Mouse (Mus musculus): ENCODE data around the gene Smndc1. TPM values are rescaled to one million over a fixed set of nuclear protein-coding genes. Genes with fewer than 3 reads are reported as not detected.

The Smndc1 gene
- polyA plus RNA-seq, 1 experiment from 2014 or later = 45.4 TPM

DNA sequence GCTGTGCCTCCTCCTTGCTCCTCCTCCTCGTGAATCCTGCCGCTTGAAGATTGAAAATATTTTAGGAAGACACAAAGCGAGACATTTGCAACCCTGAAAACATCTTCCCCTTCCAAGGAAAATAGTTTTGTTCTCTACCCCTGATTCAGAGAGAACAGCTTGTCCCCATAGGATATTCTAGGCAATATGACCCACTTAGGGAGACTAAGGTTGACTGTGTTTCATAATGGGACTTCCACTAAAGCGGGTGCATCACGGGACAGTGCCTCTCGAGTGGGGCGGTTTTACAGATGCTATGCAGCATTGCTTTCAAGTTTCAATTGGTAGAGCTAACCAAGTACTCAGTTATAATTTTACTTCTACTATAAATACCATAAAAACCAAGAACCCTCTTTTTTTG, 36.5 kb downstream of the Smndc1 start:
- H3K4me2 ChIP-seq = no peak overlapping the region
- WGBS = 86% methylated on average over 7 of the region's 7 CpGs

DNA sequence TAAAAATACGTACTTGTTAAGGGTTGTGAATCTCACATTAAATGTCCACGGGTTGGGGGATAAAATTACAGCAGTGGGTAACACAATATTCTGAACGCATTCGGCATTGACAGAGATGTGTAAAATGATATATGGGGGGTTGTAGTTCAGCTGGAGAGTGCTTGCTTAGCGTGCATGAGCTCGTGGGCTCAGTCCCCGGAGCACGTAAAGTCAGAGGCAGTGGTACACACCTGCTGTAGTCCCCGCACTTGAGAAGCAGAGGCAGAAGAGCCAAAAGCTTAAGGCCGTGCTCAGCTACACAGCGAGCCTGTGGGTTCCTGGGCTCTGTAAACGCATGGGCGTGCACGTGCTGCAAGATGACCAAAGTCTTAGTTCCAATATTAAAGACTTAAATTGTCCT, 44.6 kb downstream of the Smndc1 start:
- Histone ChIP-seq H3K9ac (no peak overlapping the region), H3K4me2 (no peak overlapping the region), H3K4me1 (peaks cover 22% of the 10 kb centered on the region), H3K27ac (0 out of 2 replicates have a peak overlapping the region, but pooled peaks have one; percentile 33), H3K4me3 (replicated peaks) (no peak overlapping the region), H3K27me3 (no peaks in the 10 kb centered on the region), H3K9me3 (no peaks in the 10 kb centered on the region), H3K36me3 (replicated peaks) (peaks cover 22% of the 10 kb centered on the region)
- WGBS = 82% methylated on average over 14 of the region's 14 CpGs
- ATAC-seq (ENCODE audit: low FRiP score) = no peak

More for the DNA sequence above, 36.5 kb downstream of the Smndc1 start:
- Histone ChIP-seq H3K27me3 (no peaks in the 10 kb centered on the region), H3K27ac (no peak overlapping the region), H3K4me1 (peaks cover 7% of the 10 kb centered on the region), H3K9ac (no peak overlapping the region), H3K9me3 (no peaks in the 10 kb centered on the region), H3K36me3 (replicated peaks) (peaks cover 22% of the 10 kb centered on the region), H3K4me3 (replicated peaks) (no peak overlapping the region)
- no peak for ATAC-seq (ENCODE audit: low FRiP score)

DNA sequence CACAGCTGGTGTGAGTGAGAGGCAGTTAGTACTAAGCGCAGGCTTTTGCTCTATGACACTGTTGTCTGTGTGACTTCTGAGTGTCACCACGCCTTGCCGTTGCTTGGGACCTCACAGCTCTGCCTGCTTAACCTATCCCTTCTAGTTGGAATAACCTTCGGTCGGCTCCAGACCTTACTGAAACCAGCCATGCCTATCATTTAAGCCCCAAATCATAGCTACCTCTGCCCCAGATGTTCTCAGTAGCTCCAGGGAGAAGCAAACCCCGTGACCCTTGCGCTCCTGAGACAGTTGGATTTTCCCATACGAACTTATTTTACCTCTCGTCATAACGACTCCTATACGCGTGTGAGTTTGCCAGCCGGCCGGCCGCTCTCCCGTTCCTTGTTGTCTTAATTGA, 46.3 kb downstream of the Smndc1 start:
- Histone ChIP-seq H3K27me3 (no peaks in the 10 kb centered on the region), H3K27ac (peak overlapping the region; percentile 20; the same call in 1 of the 2 replicates), H3K9ac (no peak overlapping the region), H3K4me3 (replicated peaks) (no peak overlapping the region), H3K4me2 (peak overlapping the region; percentile 17; the same call in 1 of the 2 replicates), H3K36me3 (replicated peaks) (peaks cover 14% of the 10 kb centered on the region; the same call in 1 of the 2 replicates), H3K4me1 (peaks cover 30% of the 10 kb centered on the region), H3K9me3 (no peaks in the 10 kb centered on the region)
- WGBS = 80% methylated on average over 16 of the region's 16 CpGs
- ATAC-seq (ENCODE audit: low FRiP score) = no peak

DNA sequence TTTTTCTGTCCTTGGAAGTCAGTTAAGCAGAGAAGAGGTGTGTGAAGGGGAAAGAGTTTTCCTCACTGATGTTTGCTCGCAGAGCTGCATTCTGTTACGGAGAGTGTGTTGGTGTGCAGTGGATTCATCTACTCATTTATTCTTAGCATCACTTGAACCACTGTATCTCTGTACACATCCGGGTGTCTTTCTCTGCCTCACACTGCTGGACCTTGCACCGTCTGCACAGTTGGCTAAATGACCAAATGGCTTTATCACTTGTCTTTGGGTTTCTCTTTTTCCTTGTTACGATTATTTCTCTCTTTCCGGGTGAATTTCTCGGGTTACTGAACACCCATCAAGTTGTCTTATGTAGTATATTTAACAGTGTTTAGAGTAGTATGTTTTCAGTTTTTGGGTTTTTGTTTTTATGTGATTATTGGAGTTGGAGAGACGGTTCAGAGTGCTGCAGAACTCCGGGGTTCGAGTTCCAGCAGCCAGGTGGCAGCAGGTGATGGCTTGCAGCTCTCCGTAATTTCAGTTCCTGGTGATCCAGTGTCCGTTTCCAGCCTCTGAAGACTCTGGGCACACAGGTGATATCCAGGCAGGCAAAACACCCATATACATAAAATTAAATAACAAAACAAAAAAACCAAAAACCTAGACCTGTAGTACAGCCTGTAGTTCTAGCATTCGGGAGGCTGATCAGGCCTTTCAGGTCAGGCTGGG, 47.0 kb downstream of the Smndc1 start:
- peak overlapping the region; percentile 20; the same call in 1 of the 2 replicates for H3K27ac ChIP-seq
- 93% methylated on average over 13 of the region's 13 CpGs for WGBS
- H3K9me3 ChIP-seq = no peaks in the 10 kb centered on the region
- no peaks in the 10 kb centered on the region for H3K27me3 ChIP-seq
- no peak overlapping the region for H3K4me2 ChIP-seq
- peaks cover 11% of the 10 kb centered on the region; the same call in 1 of the 2 replicates for H3K36me3 ChIP-seq (replicated peaks)
- H3K4me3 ChIP-seq (replicated peaks) = no peak overlapping the region
- H3K9ac ChIP-seq = no peak overlapping the region
- no peak for ATAC-seq (ENCODE audit: low FRiP score)
- peaks cover 30% of the 10 kb centered on the region for H3K4me1 ChIP-seq

DNA sequence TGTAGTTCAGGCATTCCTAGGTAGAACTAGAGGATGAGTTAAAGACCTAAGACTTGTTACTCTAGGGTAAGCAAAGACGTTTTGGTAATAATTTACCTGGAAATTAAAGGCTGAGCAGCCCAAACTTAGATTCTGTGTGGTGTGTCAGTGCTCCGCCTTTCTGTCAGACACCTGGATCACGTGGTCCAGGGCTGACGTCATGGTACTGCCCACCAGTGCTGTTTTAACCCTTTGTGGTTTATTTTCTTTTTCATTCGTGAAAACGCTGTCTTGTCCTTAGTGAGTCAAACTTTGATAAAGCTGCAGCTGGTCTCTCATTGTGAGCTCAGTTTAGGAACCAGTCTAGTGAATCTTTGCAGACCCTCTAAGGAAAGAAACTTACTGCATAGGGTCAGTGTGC, 50.0 kb downstream of the Smndc1 start:
- H3K4me2 ChIP-seq = no peak overlapping the region
- no peak overlapping the region for H3K27ac ChIP-seq
- peaks cover 25% of the 10 kb centered on the region for H3K4me1 ChIP-seq
- no peaks in the 10 kb centered on the region for H3K9me3 ChIP-seq
- ATAC-seq (ENCODE audit: low FRiP score) = 0 out of 2 replicates have a peak, but pooled peaks have one; percentile 46
- H3K27me3 ChIP-seq = no peaks in the 10 kb centered on the region
- H3K9ac ChIP-seq = no peak overlapping the region
- no peak overlapping the region for H3K4me3 ChIP-seq (replicated peaks)
- WGBS = 21% methylated on average over 6 of the region's 6 CpGs
- H3K36me3 ChIP-seq (replicated peaks) = peaks cover 13% of the 10 kb centered on the region

DNA sequence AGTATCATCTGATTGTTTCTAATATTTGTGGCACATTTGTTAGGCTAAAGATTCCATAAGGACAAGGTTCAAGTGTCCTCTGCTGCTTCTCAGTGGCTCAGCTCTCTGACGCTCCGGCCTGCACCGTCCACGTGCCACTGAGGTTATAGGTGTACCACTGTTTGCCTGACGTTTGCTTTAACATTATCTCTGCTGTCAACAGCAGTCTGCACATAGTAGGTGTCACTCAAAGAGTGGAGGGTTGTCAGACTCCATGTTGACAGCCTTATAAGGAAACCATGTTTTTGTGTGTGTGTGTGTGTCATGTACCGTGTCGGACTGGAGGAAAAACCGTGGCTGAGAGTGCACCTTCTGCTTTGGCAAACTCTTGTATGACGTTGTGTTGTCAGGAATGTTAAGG, 55.1 kb downstream of the Smndc1 start:
- Histone ChIP-seq H3K4me3 (replicated peaks) (no peak overlapping the region), H3K4me1 (peaks cover 11% of the 10 kb centered on the region), H3K27ac (no peak overlapping the region), H3K9ac (no peak overlapping the region), H3K9me3 (no peaks in the 10 kb centered on the region), H3K4me2 (no peak overlapping the region), H3K27me3 (no peaks in the 10 kb centered on the region), H3K36me3 (replicated peaks) (peaks cover 41% of the 10 kb centered on the region)
- 96% methylated on average over 9 of the region's 9 CpGs for WGBS
- no peak for ATAC-seq (ENCODE audit: low FRiP score)

DNA sequence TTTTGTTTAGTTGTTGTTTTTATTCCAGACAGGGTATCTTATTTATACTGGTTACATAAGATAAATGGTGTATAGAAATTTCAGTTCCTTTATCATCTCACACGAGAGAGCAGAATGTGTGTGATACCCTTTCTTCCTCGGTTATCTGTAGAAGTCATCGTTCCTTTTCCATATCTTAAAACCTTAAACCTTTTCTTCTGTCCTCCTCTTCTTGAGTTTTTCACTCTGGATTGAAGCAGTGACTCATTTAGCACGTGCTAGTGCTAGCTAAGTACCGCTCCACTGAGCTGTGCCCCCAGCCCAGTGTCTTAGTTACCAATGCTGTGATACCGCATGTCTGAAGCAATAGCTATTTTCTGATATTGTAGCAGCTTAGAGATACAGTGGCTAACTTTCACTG, 56.6 kb downstream of the Smndc1 start:
- Histone ChIP-seq H3K27me3 (no peaks in the 10 kb centered on the region), H3K9me3 (no peaks in the 10 kb centered on the region), H3K4me3 (replicated peaks) (no peak overlapping the region), H3K4me2 (no peak overlapping the region), H3K9ac (no peak overlapping the region), H3K4me1 (peaks cover 12% of the 10 kb centered on the region), H3K27ac (no peak overlapping the region), H3K36me3 (replicated peaks) (peaks cover 41% of the 10 kb centered on the region)
- 97% methylated on average over 6 of the region's 6 CpGs for WGBS
- ATAC-seq (ENCODE audit: low FRiP score) = no peak

DNA sequence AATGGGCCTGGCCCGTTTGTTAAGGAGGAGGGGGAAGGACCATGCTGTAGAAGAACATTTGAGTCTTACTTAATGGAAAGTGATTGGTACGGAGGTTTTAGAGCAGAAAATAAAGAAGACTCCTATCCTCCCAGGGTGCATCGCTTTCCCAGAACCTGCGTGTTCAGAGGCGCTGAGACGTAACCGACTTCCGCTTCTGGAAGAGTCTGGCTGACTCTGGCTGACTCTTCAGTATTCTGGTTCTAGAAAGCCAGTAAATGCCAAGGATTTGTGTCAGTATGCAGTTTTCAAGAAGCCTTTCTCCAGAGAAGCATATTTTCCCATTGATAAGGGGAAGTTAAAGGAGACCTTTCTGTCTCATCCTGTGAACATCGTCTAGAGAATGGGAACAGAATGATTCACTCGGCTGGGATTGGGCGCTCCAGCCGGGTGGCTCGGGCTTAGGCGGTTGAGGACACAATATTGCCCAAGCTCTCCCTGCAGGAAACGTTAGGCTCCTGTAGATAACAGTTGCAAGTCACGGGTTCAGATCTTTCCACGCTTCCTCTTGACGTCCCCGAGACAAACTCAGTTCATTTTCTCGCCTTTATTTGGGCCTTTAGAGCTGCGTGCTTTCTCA, 58.4 kb downstream of the Smndc1 start:
- Histone ChIP-seq H3K4me3 (replicated peaks) (no peak overlapping the region), H3K9ac (no peak overlapping the region), H3K27ac (no peak overlapping the region), H3K4me1 (peaks cover 17% of the 10 kb centered on the region), H3K9me3 (no peaks in the 10 kb centered on the region), H3K36me3 (replicated peaks) (peaks cover 28% of the 10 kb centered on the region), H3K4me2 (no peak overlapping the region), H3K27me3 (no peaks in the 10 kb centered on the region)
- WGBS = 94% methylated on average over 21 of the region's 21 CpGs
- no peak for ATAC-seq (ENCODE audit: low FRiP score)

DNA sequence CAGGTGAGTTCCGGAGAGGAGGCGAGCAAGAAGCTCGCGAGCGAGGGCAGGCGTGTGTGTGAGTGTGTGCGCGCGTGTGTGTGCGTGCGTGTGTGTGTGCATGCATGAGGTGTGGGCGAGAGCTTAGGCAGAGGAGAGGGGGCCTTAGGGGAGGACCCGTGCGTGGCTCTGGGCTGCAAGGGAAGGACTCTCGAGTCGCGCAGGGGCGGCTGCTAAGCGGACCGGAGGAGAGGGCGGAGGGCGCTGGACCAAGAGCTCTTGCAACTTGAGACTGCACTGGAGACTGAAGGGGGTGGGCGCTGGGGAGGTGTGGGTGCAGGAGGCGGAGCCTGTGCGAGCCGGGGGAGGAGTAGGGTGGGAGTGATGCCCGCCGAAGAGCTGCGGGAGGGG, 60.4 kb downstream of the Smndc1 start:
- ATAC-seq (ENCODE audit: low FRiP score) = peak; percentile 63
- Histone ChIP-seq H3K9me3 (no peaks in the 10 kb centered on the region), H3K27me3 (no peaks in the 10 kb centered on the region), H3K4me1 (peaks cover 33% of the 10 kb centered on the region), H3K27ac (peak overlapping the region; percentile 74; the same call in 1 of the 2 replicates), H3K4me2 (peak overlapping the region; percentile 99), H3K36me3 (replicated peaks) (peaks cover 27% of the 10 kb centered on the region), H3K4me3 (replicated peaks) (peak overlapping the region; percentile 75), H3K9ac (peak overlapping the region; percentile 81)
- WGBS = under 1% methylated on average over 29 of the region's 29 CpGs

Other genes with a start within 250 kb of the Smndc1 start
- gene Mxi1, start 80.1 kb downstream of the Smndc1 start, polyA plus RNA-seq (2016; fragmentation: Nextera tagmentation; extraction: Ambion mirVana) = 54.8 and 62.4 TPM in 2 replicates
- gene Gm10197, start 18.8 kb downstream of the Smndc1 start, polyA plus RNA-seq (2016; fragmentation: Nextera tagmentation; extraction: Ambion mirVana) = 1.7 TPM in 1 of 2 replicates, not detected in the other
- 2.8 and 3.0 TPM in 2 replicates for gene Dusp5, start 138.5 kb upstream of the Smndc1 start, polyA plus RNA-seq (2016; fragmentation: Nextera tagmentation; extraction: Ambion mirVana)
- 419 and 449 TPM in 2 replicates for gene Nutf2-ps1, start 198.5 kb upstream of the Smndc1 start, polyA plus RNA-seq (2016; fragmentation: Nextera tagmentation; extraction: Ambion mirVana)
- 91.8 and 95.1 TPM in 2 replicates for gene Smc3, start 209.8 kb upstream of the Smndc1 start, polyA plus RNA-seq (2016; fragmentation: Nextera tagmentation; extraction: Ambion mirVana)

Measured in forebrain, embryonic 12.5 days (tissue).